Mouse (Mus musculus) kidney, postnatal 0 days (tissue): ENCODE data around the gene Fam69b. TPM values are rescaled to one million over a fixed set of nuclear protein-coding genes. Genes with fewer than 3 reads are reported as not detected.

Source experiments
- ATAC-seq: fragments of 200-750 bp; cut with Nextera tagmentation; replicated peaks from 2 replicates; pipeline ENCODE4 v1.8.0; 2017; ENCODE audit warnings: low read depth, moderate number of reproducible peaks, moderate TSS enrichment, moderate library complexity; ENCODE audit not compliant: low FRiP score
- DNase-seq: peaks from one replicate; pipeline ENCODE4 v3.0.0-alpha.2; 2016; ENCODE audit warnings: low spot score
- H3K27ac ChIP-seq: fragments of 300-500 bp; sonication (generic); 2 replicates; pipeline ENCODE4 v1.5.1; 2014; ENCODE audit warnings: mild to moderate bottlenecking
- H3K27me3 ChIP-seq: fragments of 300-500 bp; sonication (generic); 2 replicates; pipeline ENCODE4 v1.6.1; 2014; ENCODE audit warnings: low read length, mixed read lengths; ENCODE audit not compliant: insufficient read depth
- H3K36me3 ChIP-seq: fragments of 300-500 bp; sonication (generic); 2 replicates; pipeline ENCODE4 v1.6.1; 2014; ENCODE audit warnings: low read length, mixed read lengths; ENCODE audit not compliant: insufficient read depth
- H3K4me1 ChIP-seq: fragments of 300-500 bp; sonication (generic); replicated peaks from 2 replicates; pipeline ENCODE4 v1.6.1; 2014; ENCODE audit warnings: antibody characterized with exemption, low read length, mixed read lengths; ENCODE audit not compliant: insufficient read depth
- H3K4me2 ChIP-seq: fragments of 300-500 bp; sonication (generic); 2 replicates; pipeline ENCODE4 v1.6.1; 2014; ENCODE audit warnings: mild to moderate bottlenecking, low read length, moderate library complexity, mixed read lengths
- H3K4me3 ChIP-seq: fragments of 300-500 bp; sonication (generic); replicated peaks from 2 replicates; pipeline ENCODE4 v1.5.1; 2014; ENCODE audit warnings: low read depth, low read length
- H3K9ac ChIP-seq: fragments of 300-500 bp; sonication (generic); 2 replicates; pipeline ENCODE4 v1.6.1; 2014; ENCODE audit warnings: low read depth, low read length
- H3K9me3 ChIP-seq: fragments of 300-500 bp; sonication (generic); replicated peaks from 2 replicates; pipeline ENCODE4 v1.6.1; 2016; ENCODE audit warnings: low read length, inconsistent platforms, mixed read lengths
- CTCF ChIP-seq: IDR thresholded peaks from 2 replicates; pipeline ENCODE4 v1.5.1; 2016; ENCODE audit warnings: antibody characterized with exemption, low read depth, mild to moderate bottlenecking, moderate library complexity
- whole genome bisulfite sequencing: fragments of 180-500 bp; shearing (Covaris S2); extraction: QIAGEN DNeasy Blood & Tissue Kit; methylation state at CpG from one replicate; pipeline ENCODE4 v1.1.7; 2014; 5-methylcytosine and 5-hydroxymethylcytosine counted together
- polyA plus RNA-seq: library from polyadenylated mRNA; unstranded; fragments of >200 nt; fragmentation: Nextera tagmentation; extraction: Ambion mirVana; gene quantifications from 2 replicates; pipeline ENCODE4 v1.2.1, GENCODE M21; 2015

The Fam69b gene
- polyA plus RNA-seq, 1 experiment from 2014 or later, result 29.5 TPM

DNA sequence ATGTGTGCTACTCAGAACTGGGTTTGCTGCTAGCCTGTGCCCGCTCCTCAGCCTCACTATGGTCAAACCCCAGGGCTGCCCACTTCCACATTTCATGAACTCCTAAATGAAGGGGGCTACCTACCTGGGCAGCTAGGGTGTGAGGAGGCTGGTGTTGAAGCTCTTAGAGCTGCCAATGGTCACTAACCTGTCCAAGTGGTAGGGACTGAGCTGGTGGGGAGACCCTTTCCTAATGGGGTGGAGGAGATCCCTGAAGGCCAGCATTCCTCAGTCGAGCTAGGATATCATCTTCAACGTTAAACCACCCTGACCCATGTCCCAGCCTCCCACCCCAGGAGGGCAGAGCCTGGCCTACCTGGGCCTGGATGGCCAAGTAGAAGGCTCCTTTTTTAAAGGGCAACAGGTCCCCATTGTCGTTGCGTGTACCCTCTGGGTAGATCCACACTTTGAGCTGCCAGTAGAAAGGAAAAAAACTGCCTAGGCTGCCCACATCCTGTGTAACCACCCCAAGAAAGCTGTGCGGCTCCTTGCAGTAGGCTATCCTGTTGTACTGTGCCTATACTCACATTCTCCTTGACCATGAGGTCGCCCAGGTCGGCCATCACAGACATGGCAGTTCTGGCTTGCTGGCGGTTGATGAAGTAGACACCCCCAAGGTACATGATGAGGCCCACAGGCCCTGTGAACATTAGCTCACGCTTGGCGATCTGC is 32.4 kb upstream of the Fam69b start:
- 75% methylated on average over 11 of the region's 11 CpGs for WGBS
- no peak for TF ChIP-seq CTCF
- 0 out of 2 replicates have a peak, but pooled peaks cover 8% of the 10 kb centered on the region for H3K4me1 ChIP-seq
- H3K27ac ChIP-seq, result peak overlapping the region; percentile 77
- H3K27me3 ChIP-seq, result no peaks in the 10 kb centered on the region
- H3K4me2 ChIP-seq, result no peak overlapping the region
- no peak for ATAC-seq
- H3K4me3 ChIP-seq, result no peak overlapping the region
- no peak overlapping the region for H3K9ac ChIP-seq
- no peak for DNase-seq
- no peaks in the 10 kb centered on the region for H3K9me3 ChIP-seq
- H3K36me3 ChIP-seq, result peaks cover 24% of the 10 kb centered on the region

DNA sequence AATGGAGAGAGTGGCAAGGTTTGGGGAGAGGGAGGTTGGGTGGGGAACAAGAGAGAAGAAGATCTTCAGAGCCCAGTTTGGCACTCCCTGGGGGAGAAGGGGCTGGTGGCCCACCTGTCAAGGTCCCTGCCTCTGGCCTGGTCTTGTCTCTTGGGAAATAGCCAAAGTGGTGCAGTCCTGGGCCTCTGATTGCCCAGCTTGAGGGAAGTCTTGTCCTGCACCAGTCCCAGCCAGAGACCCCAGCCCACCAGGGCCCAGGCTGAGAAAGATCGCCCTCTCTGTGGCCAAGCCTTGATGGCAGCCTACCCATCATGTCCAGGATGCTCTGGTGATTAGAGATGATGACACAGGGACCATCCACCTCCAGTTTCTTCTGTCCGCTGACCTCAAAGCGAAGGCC is 31.4 kb upstream of the Fam69b start:
- no peak for TF ChIP-seq CTCF
- H3K4me2 ChIP-seq, result no peak overlapping the region
- WGBS, result 91% methylated on average over 3 of the region's 3 CpGs
- H3K27me3 ChIP-seq, result no peaks in the 10 kb centered on the region
- H3K27ac ChIP-seq, result no peak overlapping the region
- DNase-seq (no peak), ATAC-seq (no peak)
- no peak overlapping the region for H3K9ac ChIP-seq
- H3K4me1 ChIP-seq, result 0 out of 2 replicates have a peak, but pooled peaks cover 8% of the 10 kb centered on the region
- H3K9me3 ChIP-seq, result no peaks in the 10 kb centered on the region
- no peak overlapping the region for H3K4me3 ChIP-seq
- H3K36me3 ChIP-seq, result peaks cover 24% of the 10 kb centered on the region

DNA sequence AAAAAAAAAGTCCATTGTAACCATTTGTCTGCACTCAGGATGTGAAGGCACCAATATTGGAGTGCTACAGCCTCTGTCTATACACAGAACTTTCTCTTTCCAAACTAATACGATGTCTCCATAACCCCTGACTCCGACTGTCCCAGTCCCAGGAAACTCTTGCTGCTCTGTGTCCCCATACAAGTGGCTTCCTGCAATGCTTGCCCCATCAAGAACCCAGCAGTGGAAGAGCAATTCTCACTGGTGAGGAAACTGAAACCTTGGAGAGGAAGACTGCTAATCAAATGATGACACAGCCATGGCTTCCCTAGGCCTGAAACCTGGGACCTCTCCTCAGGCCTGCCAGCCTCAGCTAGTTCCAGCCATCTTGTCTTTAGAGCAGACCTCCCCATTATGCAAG is 30.4 kb upstream of the Fam69b start:
- Histone ChIP-seq H3K4me1 (0 out of 2 replicates have a peak, but pooled peaks cover 10% of the 10 kb centered on the region), H3K9ac (no peak overlapping the region), H3K27ac (no peak overlapping the region), H3K9me3 (no peaks in the 10 kb centered on the region), H3K4me2 (no peak overlapping the region), H3K27me3 (no peaks in the 10 kb centered on the region), H3K4me3 (no peak overlapping the region), H3K36me3 (peaks cover 15% of the 10 kb centered on the region)
- DNase-seq, result no peak
- ATAC-seq, result no peak
- TF ChIP-seq CTCF, result no peak
- 88% methylated on average over 2 of the region's 2 CpGs for WGBS

GRCm38 (mm10) chr2:26598462-26598861 is 29.8 kb upstream of the Fam69b start:
- DNase-seq (no peak), ATAC-seq (no peak)
- no peaks in the 10 kb centered on the region for H3K9me3 ChIP-seq
- no peak overlapping the region for H3K27ac ChIP-seq
- WGBS, result 72% methylated on average over 3 of the region's 3 CpGs
- no peak overlapping the region for H3K9ac ChIP-seq
- H3K27me3 ChIP-seq, result no peaks in the 10 kb centered on the region
- H3K4me2 ChIP-seq, result no peak overlapping the region
- peaks cover 13% of the 10 kb centered on the region; the same call in 1 of the 2 replicates for H3K4me1 ChIP-seq
- no peak for TF ChIP-seq CTCF
- H3K36me3 ChIP-seq, result peaks cover 9% of the 10 kb centered on the region; the same call in 1 of the 2 replicates
- H3K4me3 ChIP-seq, result no peak overlapping the region

GRCm38 (mm10) chr2:26599965-26600364 is 28.3 kb upstream of the Fam69b start:
- ATAC-seq (no peak), DNase-seq (no peak)
- Histone ChIP-seq H3K27me3 (no peaks in the 10 kb centered on the region), H3K9ac (no peak overlapping the region), H3K27ac (no peak overlapping the region), H3K36me3 (0 out of 2 replicates have a peak, but pooled peaks cover 6% of the 10 kb centered on the region), H3K9me3 (no peaks in the 10 kb centered on the region), H3K4me1 (peaks cover 13% of the 10 kb centered on the region; the same call in 1 of the 2 replicates), H3K4me3 (no peak overlapping the region), H3K4me2 (no peak overlapping the region)
- no peak for TF ChIP-seq CTCF
- WGBS, result 86% methylated on average over 4 of the region's 4 CpGs

GRCm38 (mm10) chr2:26600664-26601063 is 27.6 kb upstream of the Fam69b start:
- no peaks in the 10 kb centered on the region for H3K9me3 ChIP-seq
- H3K4me2 ChIP-seq, result no peak overlapping the region
- no peak overlapping the region for H3K27ac ChIP-seq
- 0 out of 2 replicates have a peak, but pooled peaks cover 6% of the 10 kb centered on the region for H3K36me3 ChIP-seq
- no peak overlapping the region for H3K9ac ChIP-seq
- H3K4me1 ChIP-seq, result peaks cover 13% of the 10 kb centered on the region; the same call in 1 of the 2 replicates
- no peak for TF ChIP-seq CTCF
- DNase-seq (no peak), ATAC-seq (no peak)
- WGBS, result 83% methylated on average over 2 of the region's 2 CpGs
- no peaks in the 10 kb centered on the region for H3K27me3 ChIP-seq
- no peak overlapping the region for H3K4me3 ChIP-seq
